Mouse (Mus musculus) adrenal gland, postnatal 14 days (tissue): ENCODE data around the gene Tmem234. TPM values are rescaled to one million over a fixed set of nuclear protein-coding genes. Genes with fewer than 3 reads are reported as not detected.

ENCODE experiments used
- DNase-seq: peaks from one replicate; pipeline ENCODE4 v3.0.0; 2021; ENCODE audit warnings: mixed read lengths
- total RNA-seq: library from RNA; stranded (reverse); gene quantifications from 2 replicates; pipeline ENCODE4 v1.2.3, GENCODE M21; 2021

Gene Tmem234
- total RNA-seq, 1 experiment from 2014 or later = 82.6 TPM

GRCm38 (mm10) chr4:129622120-129622802 is 21.8 kb downstream of the Tmem234 start:
- DNase-seq = no peak

- no peak for DNase-seq
Measured at GRCm38 (mm10) chr4:129622803-129623535, 22.5 kb downstream of the Tmem234 start.

GRCm38 (mm10) chr4:129623681-129624091 is 23.2 kb downstream of the Tmem234 start, which contains the start of gene Ccdc28b:
Ccdc28b (minus strand) TSS chr4:129623947.
- DNase-seq = peak; percentile 66

DNA sequence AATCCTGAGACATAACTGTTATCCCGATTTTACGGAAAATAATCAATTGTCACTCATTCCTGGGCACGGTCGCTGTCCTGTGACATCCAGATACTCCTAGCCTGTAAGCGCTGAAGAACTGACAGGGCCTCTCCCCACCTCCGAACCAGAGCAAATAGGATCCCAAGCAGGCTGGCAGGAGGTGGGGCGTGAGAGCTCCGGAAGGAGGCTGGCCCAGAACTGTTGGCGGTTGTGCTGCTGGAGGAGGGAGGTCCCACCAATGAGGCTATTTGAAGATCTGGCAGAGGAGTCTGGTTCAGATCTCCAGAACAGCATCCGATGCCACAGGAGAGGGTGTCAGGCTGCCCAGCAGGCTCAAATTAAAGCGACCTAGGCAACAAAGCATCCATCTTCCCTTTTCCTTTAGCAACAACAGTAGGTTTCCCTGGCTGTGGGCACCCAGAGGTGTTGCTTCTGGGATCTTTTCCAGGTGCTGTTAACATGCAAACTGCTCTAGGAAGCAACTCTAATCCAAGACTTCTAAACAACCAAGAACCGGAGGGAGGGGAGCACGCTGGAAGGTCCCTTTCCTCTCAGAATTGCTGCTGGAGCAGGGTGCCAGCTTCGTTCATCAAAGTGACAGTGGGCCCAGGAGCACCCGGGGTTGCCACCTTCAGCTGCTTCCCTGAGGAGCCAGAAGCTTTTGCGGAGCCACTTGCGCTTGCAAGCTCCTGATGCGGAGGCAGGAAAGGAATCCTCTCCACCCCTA is 24.0 kb downstream of the Tmem234 start:
- peak; percentile 94 for DNase-seq

DNA sequence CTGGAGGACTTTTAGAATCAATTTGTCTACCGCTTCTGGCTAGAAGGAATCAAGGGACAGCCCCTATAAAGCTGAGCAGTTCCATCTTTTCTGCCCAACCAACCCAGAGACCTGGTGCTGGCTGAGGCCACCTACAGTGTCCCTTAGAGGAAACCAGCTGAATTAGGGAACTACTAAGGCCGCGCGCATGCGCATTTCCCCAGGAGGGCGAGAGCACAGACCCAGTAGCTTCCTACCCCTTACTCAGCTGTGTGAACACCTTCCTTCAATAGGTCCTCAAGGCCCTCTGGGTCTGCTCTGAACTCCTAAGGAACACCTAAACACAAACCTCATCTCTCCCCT is 24.5 kb downstream of the Tmem234 start:
- peak; percentile 73 for DNase-seq

- DNase-seq = no peak
Measured at GRCm38 (mm10) chr4:129625496-129625895, 25.0 kb downstream of the Tmem234 start.

GRCm38 (mm10) chr4:129626035-129626434 is 25.6 kb downstream of the Tmem234 start:
- no peak for DNase-seq

- DNase-seq = peak; percentile 77
Measured at GRCm38 (mm10) chr4:129630944-129631343, 30.5 kb downstream of the Tmem234 start.

DNA sequence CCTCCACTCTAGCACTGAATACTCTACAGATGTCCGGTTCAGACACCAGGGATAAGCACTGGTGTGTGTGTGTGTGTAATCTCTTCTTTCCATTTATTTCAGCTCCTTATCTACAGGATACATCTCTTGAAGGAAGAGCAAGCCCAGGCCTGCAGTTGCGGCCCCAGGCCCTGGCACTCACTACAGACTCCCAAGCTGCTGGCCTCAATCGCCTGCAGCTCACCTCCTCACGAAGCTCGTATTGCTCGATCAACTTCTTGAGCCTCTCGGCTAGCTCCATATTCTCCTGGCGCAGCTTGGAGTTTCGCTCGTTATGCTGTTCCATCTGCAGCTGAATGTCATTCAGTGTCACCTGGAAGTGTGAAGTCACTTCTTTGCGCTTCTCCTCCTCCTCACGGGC is 31.4 kb downstream of the Tmem234 start:
- no peak for DNase-seq

GRCm38 (mm10) chr4:129633852-129634251 is 33.4 kb downstream of the Tmem234 start:
- peak; percentile 1 for DNase-seq

- DNase-seq = peak; percentile 4
Measured at GRCm38 (mm10) chr4:129639221-129639620, 38.8 kb downstream of the Tmem234 start.

GRCm38 (mm10) chr4:129640101-129640637 is 39.7 kb downstream of the Tmem234 start:
- peak; percentile 67 for DNase-seq

DNA sequence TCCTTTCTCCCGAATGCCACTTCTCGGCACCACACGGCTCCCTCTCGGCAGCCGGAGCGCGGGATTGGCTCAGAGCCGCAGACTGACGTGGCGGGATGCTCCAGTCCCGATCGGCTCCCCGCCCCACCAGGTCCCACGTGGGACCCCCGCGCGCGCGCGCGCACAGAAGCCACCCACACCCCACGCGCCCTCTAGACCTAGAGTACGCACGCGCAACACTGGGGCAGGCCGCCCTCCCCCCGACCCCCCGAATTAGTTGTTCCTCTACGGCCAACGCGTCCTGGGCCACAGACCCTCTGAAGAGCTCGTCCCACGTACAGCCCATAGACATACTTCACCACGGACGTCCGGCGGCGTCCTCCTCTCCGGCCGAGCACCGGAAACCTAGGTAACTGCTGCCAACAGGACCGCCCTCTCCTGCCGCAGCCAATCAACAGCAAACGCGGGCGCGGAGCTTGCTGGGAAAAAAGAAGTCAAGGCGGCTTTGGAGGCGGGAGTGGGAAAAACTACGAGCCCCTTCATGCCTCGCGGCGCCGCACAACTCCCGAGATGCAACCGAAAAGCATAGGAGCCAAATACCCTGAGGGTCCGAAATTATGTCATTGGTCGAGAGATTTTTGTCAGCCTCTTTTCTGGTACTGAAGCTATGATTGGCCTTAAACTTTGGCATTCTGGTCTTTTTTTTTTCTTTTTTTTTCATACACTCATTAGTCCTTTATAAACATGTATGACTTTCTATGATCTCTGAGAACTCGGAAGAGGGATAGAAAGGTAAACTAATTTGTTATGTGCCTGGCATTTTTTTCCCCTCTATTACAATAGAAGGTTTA is 40.4 kb downstream of the Tmem234 start, which contains the start of gene Txlna:
Gene Txlna, minus strand, starts transcription at position 428 of the 830 bp plus-strand sequence.
- DNase-seq = peak; percentile 98

DNA sequence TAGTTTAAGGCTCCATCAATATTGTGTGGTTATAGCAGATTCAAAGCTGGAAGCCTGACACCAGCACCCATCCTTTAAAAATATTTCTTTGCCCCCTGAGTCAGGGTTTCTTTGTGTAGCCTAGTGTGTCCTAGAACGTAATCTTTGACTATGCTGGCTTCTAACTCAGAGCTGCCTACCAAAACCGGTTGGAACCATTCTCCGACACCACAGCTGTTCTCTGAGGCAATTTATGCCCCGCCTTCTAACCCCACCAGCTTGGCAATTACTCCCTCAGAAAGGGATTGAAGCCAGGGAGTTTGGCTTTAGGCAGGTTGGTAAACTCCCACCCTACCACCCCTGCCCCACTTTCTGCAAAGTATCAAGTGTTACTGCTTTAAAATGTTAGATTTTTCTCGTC is 41.3 kb downstream of the Tmem234 start:
- DNase-seq = no peak

- DNase-seq = no peak
Measured at GRCm38 (mm10) chr4:129645204-129645603, 44.7 kb downstream of the Tmem234 start.

GRCm38 (mm10) chr4:129648656-129649055 is 48.2 kb downstream of the Tmem234 start:
- no peak for DNase-seq

DNA sequence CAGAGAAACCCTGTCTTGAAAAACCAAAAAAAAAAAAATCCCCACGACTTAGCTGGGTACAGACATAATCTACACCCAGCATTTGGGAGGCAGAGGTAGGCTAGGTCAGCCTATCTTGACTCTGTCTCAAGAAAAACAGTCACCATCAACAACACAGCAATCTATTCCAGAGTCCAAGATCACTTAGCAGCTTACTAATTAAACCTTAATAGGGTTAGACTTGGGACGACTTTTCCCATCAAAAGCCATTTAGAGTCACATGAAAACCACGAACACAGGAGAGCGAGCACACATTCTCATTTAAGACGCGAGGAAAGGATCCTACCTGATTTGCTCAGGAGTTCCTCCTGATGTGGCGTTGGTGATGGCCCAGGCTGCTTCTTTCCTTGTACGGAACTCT is 49.9 kb downstream of the Tmem234 start:
- no peak for DNase-seq

- DNase-seq = no peak
Measured at GRCm38 (mm10) chr4:129654770-129655169, 54.3 kb downstream of the Tmem234 start.

DNA sequence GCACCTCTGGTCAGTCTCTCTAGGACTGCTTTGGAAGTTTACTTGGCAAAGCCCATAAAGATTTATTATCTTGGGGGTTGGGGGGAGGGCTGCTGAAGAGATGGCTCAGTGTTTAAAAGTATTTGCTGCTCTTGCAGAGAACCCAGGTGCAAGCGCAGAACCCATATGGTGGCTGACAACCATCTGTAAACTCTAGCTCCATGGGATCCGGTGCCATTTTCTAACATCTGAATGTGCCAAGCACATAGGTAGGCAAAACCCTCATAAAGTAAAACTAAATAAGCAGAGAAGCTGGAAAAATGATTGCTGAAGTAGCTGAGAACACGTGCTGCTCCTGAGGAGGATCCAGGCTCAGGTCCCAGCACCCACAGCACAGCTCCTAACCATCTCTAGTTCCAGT is 61.1 kb downstream of the Tmem234 start:
- no peak for DNase-seq

GRCm38 (mm10) chr4:129662255-129662813 is 61.9 kb downstream of the Tmem234 start:
- no peak for DNase-seq

GRCm38 (mm10) chr4:129671491-129672082 is 71.1 kb downstream of the Tmem234 start:
- DNase-seq = peak; percentile 76
